Mouse (Mus musculus): ENCODE measurements around the gene Cerk.

Cerk gene

DNA sequence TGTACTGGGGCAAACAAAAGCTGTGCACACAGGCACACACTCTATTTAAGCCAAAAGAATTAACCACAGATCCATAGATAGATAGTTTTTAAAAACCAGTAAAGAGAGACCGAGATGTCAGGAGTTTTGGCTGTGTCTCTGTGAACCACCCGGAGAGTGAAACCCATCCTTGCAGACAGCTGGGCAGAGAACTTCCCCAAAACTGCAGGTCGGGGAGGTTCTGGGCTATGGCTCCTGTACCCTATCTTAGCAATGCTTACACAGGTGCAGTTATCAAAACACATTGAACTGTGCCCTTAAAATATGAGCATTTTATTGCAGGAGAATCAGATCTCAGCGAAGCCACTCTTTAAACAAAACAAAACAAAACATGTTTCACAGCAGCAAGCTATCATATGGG lies 5.5 kb downstream of the Cerk start:
- DNase-seq, result peak; percentile 70

DNA sequence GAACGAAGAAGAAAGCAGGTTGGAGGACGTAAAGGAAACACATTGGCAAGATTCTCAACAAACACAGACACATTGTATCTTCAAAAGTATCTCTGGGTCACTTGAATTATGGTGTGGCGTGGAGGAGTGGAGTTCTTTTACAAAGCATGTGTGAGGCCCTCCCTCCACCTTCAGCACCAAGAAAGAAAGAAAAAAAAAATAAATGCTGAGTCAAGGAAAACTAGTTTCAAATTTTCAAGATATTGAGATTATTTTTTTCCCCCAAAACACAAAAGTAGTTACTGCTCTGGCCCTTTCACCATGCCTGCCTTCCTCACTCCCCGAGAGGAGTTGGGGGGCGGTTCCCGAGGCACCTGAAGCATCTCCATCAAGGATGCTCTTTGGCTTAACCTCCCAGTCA lies 7.3 kb downstream of the Cerk start:
- DNase-seq, result no peak

DNA sequence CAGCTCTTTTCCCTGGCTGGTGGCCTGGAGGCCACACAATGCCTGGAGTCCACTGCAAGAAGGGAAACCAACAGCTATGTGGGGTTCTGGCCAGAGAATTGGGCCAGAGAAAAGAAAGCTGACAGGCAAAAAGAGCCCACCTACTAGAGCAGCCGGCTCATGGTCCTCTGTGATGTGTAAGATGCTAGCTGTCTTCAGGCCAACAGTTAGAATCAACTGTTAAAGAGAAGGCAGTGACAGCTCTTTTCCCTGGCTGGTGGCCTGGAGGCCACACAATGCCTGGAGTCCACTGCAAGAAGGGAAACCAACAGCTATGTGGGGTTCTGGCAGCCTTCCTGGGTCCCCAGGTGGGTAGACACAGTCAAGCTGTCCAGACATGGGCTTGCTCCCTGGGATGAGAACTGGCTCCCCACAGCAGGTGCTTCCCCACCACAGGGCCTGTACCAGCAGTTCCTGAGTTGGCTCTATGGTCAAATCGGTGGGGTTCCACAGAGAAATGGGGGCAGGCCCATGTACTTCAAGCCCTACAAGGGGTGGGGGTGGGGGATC lies 8.2 kb downstream of the Cerk start:
- DNase-seq, result peak; percentile 46

DNA sequence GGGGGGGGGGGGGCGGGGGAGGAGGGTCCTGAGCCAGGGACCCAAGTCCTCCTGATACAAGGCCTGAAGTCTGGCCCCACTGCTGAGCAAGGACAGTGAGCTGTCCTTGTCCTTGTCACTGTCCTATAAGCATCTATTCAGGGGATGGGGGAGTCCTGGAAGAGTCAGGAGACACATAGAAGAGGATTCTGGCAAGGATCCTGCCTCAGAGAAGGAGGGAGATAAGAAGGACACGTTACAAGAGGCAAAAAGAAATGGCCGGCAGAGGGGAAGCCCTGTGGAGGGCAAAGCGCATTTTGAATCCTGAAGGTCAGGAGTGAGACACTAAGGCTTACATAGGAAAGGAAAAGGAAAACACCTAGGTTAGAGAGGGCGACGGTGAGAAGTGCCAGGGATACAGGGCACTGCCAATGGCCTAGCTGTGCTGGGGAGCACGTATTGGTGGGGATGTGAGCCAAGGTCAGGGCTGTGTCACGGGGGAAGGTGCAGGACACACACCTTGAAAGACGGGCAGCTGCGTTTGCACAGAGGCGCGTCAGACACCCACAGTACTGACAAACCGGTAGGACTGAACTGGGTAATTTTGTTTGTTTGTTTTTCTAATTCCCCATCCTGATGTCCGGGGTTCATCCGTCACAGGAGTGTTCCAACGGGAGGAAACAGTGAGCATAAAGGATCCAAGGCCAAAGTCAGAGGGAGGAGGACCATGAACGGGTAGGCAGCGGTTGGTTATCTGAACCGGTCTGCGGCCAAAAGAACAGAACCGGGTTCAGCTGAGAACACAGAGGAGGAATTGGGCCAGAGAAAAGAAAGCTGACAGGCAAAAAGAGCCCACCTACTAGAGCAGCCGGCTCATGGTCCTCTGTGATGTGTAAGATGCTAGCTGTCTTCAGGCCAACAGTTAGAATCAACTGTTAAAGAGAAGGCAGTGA lies 8.9 kb downstream of the Cerk start:
- DNase-seq, result no peak

DNA sequence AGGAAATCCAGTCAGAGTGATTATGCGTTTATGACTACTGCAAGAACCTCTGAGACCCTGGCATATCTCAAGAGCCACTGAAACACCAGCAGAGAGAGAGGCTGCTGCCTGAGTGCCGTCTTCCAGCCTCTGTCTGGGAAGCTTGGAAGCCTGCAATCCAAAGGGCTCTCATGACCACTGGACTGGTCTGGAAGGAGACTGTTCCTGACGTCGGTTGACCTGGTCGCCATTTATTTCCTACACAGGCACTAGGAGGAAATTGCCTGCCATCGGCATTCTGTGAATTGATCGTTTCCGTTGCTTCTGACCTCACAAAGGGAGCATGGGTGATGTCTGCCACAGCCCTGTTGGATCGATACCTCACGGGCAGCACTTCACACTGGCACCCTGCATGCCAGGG lies 9.8 kb downstream of the Cerk start:
- no peak for DNase-seq

DNA sequence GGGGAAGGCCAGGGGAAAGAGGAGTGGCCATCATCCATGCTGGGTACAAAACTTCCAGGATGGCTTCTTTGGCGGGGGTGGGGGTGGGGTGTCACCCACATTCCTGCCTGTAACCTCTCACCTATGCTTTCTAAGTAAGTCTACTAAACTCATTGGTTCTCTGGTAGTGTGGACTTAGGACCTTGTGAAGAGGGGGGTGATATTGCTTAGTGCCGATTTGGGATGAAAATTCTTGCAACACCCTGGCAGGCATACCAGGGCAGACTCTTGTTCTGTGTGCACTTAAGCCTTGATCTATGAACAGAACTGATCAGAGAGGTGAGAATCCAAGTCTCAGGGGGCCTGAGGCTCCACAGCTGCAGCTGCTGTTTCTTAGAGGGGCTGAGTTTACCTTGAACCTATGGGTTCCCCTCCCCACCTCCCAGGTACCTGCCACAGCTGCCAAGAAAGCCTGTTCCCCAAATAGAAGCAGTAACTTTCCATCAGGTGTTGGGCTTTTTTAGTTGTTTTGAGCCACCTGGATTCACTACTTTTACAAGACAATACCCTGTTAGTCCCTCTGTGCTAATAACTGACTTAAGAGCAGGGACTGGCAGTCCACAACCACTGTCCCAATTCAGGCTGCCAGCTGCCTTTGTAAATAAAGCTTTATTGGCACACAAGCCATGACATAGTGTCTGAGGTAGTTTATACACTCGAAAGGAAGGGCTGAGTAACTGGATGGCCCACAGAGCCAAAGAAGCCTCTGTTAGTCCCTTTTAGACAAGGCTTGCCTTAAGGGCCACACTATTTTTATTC lies 10.5 kb downstream of the Cerk start:
- DNase-seq, result peak; percentile 65

DNA sequence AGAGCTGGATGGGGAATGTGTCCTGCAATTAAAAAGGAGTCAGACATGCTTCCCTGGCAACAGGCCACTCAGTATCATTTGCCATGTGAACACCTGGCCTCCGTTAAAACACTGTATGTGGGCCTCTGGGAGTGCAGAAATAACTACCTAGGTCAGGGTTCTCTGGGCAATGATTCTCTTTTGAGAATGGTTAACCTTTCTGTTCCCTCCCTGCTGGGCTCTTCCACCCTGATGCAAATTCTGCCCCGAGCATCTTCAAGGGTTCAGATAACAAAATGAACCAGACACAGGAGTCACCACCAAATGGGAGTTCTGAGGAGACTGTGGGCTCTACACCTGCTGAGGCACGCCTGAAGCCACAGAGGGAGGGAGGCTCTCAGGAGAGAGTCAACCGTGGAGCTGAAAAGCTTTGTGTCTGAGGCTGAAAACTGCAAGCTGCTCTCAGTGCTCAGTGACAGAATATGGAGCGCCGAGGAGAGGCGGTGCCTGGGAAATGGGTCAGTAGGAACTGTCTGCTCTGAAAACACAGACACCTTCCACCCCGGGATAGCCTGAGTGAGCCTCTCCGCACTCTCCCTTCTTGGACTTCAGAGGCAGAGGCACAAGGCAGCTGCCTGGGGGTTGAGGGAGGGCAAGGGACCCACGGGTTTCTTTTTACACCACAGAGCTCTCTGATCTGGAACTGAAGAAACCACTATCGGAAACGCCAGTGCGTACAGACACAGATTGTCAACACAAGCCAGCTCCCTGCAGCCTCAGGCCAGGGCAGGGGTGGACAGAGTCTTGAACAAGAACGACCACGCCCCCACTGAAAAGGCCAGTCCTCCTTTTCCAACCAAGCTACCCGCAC lies 12.6 kb downstream of the Cerk start:
- peak; percentile 78 for DNase-seq

DNA sequence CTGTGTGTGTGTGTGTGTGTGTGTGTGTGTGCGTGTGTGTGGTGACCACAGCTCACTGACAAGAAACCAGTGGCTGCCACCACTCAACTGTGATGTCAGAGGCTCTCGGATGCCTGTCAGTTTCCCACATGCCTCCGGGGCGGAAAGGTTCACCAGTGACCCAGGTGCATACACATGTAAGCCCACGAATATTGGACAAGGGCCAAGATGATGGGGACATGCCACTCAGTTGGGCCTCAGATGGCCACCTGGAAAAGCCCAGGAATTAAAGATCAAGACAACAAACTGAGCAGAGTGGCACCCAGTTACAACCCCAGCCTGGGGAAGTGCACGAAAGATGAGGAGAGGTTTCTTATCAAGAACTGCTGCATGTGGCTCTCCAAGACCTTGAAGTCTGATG lies 13.4 kb downstream of the Cerk start:
- DNase-seq, result peak; percentile 53

DNA sequence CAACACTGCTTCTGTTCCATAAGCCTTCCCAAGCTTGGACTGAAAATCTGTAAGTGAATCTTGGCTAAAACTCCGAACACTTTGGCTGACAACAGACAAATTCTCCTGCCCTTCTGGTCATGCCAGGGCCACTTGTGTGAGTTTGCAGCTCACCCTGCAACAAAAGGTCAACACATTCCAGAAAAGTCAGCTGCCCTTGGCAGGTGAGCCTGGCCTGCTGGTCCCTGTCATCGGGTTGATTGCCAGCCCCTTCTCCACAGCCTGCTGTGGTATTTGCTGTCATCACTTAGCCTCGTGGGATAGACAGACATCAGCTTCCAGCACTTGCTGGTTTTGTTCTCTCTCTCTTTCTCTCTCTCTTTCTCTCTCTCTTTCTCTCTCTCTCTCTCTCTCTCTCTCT lies 13.8 kb downstream of the Cerk start:
- no peak for DNase-seq

DNA sequence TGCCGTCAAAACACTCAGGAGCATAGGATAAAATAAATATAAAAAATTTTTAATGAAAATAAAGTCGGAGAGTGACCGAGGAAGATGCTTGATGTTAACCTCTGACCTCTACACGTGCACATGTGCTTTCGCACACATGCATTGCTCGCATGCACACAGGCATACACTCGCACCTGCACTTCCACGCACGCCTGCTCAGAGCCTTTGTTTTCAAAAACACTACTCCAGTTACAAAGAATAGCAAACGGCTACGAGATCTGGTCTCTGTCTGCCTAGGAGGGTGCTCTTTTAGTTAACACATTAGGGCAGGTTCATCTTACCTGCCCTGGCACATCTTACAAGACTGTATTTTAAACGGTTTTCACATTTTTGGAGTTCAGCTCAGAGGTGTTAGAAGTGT lies 14.6 kb downstream of the Cerk start:
- peak; percentile 77 for DNase-seq

DNA sequence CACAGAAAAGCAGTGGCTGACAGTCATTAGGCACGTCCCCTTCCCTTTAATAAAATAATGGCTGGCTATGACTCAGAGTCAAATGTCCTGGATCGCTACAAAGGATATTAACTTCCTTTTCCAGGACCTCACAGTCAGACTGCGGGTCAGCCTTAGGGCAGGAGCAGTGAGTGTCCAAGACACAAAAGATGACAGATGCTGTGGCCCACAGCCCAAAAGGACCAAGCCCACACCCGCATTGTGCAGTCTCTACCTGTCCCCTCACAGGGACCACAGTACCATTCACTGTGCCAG lies 16.2 kb downstream of the Cerk start:
- no peak for DNase-seq

DNA sequence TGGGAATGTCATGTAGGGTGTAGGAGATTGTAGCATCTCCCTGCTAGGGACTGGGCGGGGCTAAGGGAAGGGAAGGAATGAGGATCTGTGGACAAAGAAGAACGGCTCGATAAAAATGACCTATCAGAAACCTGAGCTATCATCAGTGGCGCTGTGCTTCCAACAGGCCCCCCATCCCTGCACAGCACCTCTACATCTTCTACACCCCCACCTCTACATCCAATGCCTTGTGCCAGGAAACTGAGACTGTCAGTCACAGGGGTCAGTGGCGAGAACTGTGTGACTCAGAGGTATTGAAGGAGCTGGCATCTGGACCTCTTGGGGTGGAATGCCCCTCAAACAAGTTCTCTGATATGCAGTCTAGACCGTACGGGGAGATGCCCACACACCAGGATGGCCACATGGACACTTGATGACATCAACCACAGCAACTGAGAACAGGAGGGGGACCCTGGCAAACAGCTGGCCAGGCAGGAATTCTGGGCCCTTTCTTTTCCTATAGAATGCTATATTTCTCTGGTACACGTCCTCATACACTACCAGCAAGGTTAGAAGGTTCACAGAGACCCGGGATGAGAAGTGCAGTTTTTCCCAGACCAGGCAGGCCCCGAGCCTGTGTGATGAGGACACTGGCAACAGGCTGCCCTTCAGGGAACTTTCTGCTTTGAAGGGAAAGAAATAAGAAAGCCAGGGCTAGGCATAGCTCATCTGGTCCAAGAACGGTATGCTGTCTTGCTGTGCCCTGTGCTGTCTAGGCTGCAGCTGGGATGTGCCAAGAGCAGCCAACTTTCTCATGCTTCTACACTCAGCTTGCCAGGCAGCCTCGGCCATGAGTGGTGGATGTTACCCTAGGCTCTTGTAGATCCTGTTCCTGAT lies 16.8 kb downstream of the Cerk start:
- peak; percentile 33 for DNase-seq

DNA sequence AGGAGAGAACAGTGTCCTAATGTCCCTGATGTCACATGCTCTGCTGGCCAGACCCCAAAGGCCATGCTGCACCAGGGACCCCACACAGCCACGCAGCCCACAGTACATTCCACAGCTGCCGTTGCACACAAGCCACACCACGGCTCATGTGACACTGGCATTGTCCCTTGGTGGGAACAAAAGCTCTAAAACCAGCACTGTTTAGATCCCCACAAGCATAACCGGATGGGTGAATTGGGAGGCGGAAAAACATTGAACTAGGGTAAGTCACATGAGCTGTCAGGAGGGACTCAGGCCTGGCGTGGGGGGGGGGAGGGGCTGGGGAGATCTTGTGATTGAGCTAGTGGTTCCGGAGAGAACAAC lies 17.5 kb downstream of the Cerk start:
- DNase-seq, result peak; percentile 54

DNA sequence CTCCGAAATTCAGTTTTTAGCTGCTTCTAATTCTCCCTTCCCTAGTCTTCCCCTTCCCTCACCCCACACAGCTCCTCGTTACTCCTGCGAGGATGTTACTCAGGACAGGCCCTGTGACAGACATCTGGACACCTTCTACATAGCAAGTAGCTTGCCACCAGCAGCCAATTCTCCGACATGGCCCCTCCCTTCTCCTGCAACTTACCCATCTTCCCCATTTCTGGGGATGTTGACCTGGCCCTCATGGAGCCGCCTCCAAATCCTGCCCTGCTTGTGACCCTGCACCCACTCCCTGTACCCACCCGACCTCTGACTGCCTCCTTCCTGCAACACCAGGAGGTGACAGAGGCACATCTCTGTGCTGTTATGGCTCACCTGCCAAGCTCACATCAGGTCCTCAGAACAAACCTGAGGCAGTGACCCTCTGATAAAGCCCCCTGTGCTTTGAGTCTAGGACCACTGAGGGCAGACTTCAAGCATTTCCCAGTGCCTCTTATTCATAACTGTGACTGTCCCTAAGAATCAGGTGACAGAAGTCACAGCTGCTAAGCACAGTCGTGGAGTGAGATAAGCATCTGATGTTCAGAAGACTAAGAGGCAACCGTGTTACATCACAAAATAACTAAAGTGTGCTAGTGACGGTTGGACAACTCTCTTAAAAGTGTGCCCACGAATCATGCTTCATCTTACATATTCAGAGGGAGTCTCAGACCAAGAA lies 18.0 kb downstream of the Cerk start:
- DNase-seq, result peak; percentile 61

DNA sequence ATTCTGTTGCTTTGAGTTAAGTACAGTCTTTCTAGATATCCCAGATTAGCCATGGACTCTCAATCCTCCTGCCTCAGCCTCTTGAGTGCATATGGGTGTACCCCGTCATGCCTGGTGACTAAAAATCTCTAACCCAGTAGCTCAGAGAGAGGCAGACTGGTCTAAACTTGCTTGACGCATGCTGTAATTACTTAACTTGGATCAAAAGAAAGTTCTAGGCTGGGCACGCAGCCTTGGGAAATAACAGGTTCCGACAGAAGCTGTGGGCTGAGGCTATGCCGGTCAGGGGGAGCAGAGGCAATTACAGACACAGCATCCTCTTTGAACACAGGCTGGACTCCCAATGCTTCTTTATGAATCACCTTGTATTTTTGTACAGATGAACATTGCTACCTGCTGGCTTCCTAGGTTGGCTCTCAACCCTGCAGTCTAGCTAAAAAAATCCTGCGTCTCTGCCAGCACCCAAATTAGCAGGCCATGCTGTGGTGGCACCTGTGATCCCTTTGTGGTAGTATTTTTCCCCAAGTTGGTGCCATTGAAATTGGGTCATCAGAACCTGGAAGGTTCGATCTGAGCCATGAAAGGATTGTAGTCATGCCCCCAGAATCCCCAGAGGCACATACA lies 18.8 kb downstream of the Cerk start:
- no peak for DNase-seq

DNA sequence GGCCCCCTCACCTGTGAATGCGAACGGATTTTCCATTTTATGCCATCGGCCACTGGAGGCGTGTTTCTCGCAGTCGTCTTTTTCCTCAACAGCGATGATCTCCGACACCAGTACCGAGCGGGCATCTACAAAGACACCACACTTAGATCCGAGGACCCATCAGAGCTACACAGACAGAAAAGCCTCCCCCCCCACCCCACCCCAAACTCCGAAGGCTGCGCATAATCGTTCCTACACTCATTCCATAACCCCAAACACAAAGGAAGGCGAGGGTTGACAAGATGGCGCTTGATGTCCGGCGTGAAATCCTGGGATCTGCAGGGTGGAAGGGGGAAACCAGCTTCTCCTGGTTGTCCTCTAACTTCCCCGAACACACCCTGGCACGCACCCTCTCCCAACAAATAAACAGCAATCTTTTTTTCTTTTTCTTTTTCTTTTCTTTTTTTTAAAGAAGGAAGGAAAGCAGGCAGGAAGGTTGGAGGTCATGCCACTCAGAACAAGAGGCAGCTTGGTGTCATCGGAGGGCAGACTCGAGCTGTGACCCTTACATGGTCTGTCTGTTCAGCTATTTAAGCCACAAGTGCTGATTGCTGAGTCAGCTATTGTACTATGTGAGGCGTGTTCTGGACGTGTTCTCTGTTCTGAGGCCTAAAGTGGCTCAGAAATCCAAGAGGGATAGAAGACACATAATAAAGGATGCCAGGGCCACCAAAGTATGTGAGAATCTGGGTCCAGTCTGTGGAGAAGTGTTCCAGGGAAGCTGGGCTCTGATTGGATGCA lies 19.9 kb downstream of the Cerk start:
- no peak for DNase-seq

DNA sequence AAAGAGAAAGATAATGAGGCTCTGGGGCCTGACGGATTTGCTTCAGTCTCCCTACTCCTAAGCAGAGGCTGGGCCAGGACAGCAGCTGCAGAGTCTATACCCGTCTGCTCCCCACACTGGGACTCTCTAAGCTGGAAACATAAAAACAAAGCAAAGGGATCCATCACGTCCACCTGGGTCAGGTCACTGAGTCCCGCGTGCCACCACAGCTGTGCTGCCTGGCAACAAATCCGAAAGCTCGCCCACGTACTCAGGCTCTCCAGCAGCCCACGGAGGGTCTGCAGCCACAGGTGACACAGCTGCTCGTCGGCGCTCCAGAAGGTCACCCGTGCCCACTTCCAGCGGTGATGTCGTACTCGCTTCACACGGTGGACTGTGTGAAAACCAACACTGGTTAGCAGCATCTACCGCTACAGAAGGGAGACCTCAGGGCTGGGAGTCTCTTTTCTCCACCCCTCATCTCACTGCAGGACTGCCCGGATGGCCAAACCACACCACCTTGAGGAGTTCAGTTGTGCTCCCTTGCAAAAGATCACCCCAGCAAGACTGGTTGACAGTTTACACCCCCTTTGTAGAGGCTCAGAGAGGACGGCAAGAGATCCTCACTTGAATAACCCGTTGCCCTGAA lies 21.1 kb downstream of the Cerk start:
- DNase-seq, result no peak

DNA sequence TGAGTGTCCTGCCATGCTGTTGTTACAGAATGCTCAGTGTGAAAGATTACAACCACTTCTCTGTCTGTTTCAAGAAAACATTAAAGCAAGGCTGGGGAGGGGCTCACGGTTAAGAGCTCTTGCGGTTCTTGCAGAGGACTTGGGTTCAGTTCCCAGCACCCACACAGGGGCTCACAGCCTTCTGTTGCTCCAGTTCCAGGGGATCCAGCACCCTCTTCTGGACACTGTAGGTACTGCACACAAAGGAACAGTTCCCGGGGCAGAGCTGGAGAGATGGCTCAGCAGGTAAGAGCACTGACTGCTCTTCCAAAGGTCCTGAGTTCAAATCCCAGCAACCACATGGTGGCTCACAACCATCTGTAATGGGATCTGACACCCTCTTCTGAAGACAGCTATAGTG lies 24.1 kb downstream of the Cerk start:
- DNase-seq, result peak; percentile 54

DNA sequence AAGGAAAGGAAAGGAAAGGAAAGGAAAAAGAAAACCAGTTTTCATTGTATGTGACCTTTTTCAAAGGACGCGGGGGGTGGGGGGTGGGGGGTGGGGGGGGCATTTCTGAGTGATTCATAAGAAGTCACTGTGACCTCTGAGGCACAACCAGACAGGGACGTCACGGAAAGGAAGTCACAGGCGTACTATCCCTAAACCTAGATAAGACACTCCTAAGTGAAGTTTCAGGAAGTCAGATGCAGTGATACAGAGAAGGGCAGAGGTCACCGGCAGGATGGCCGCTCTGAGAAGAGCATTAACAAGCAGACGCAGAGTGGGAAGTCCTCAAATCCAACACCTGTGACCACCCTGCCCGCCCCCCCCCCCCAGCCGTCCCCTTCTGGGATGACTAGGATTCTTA lies 25.0 kb downstream of the Cerk start:
- no peak for DNase-seq

DNA sequence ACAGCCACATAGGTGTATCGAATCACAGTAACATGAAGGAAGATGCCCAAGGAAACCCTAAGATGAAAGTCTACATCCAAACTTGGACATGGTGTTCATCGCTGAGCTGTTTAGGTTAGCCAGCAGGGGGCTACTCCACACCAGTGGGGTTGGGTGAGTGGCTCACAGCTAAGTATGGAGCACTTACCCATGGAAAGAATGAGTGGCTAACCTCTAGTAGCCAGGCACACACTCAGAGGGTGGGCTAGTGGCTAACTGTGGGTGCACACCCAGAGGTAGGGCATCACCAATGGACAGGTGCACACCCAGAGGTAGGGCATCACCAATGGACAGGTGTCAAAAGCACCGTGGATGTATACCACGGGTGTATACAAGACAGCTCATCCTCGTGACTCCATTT lies 26.2 kb downstream of the Cerk start:
- DNase-seq, result peak; percentile 47
